Mouse (Mus musculus) brain, embryonic 14.5 days (tissue): ENCODE measurements around the gene Bco2.

ENCODE experiments used
- CTCF ChIP-seq: fragments of 200-500 bp; IDR thresholded peaks from 2 replicates; pipeline ENCODE4 v1.5.1; 2012; ENCODE audit warnings: inconsistent platforms, mild to moderate bottlenecking, moderate library complexity, borderline replicate concordance; ENCODE audit not compliant: insufficient read depth, insufficient read length; ENCODE audit errors: extremely low read depth
- POLR2A ChIP-seq: fragments of 200-500 bp; IDR thresholded peaks from 2 replicates; pipeline ENCODE4 v1.6.1; 2012; ENCODE audit warnings: mild to moderate bottlenecking, inconsistent platforms, borderline replicate concordance; ENCODE audit not compliant: poor library complexity, insufficient read depth, insufficient read length, severe bottlenecking; ENCODE audit errors: extremely low read depth

GRCm38 (mm10) chr9:50500467-50500973 lies 54.5 kb downstream of the Bco2 start:
- TF ChIP-seq CTCF (no peak), POLR2A (no peak)
